Mouse (Mus musculus) embryonic facial prominence, embryonic 12.5 days (tissue): ENCODE data around the gene Pla2g4b. TPM values are rescaled to one million over a fixed set of nuclear protein-coding genes. Genes with fewer than 3 reads are reported as not detected.
A peak's percentile ranks its signal among the peaks of the same experiment; 100 is the strongest.

Experiments
- ATAC-seq: fragments of 200-750 bp; cut with Nextera tagmentation; 2 replicates; pipeline ENCODE4 v1.8.0; 2017; ENCODE audit not compliant: insufficient number of reproducible peaks, insufficient read depth, low FRiP score, low TSS enrichment
- H3K27ac ChIP-seq: fragments of 300-500 bp; sonication (generic); 2 replicates; pipeline ENCODE4 v1.5.1; 2016; ENCODE audit warnings: mild to moderate bottlenecking
- H3K27me3 ChIP-seq: fragments of 300-500 bp; sonication (generic); 2 replicates; pipeline ENCODE4 v1.6.1; 2016; ENCODE audit warnings: mild to moderate bottlenecking, moderate library complexity
- H3K36me3 ChIP-seq: fragments of 300-500 bp; sonication (generic); 2 replicates; pipeline ENCODE4 v1.6.1; 2016; ENCODE audit warnings: mild to moderate bottlenecking
- H3K4me1 ChIP-seq: fragments of 300-500 bp; sonication (generic); 2 replicates; pipeline ENCODE4 v1.6.1; 2016
- H3K4me2 ChIP-seq: fragments of 300-500 bp; sonication (generic); replicated peaks from 2 replicates; pipeline ENCODE4 v1.6.1; 2016; ENCODE audit warnings: mild to moderate bottlenecking, moderate library complexity
- H3K4me3 ChIP-seq: fragments of 300-500 bp; sonication (generic); 2 replicates; pipeline ENCODE4 v1.5.1; 2016; ENCODE audit warnings: mild to moderate bottlenecking
- H3K9ac ChIP-seq: fragments of 300-500 bp; sonication (generic); 2 replicates; pipeline ENCODE4 v1.6.1; 2016; ENCODE audit warnings: mild to moderate bottlenecking, moderate library complexity
- H3K9me3 ChIP-seq: fragments of 300-500 bp; sonication (generic); 2 replicates; pipeline ENCODE4 v1.6.1; 2016; ENCODE audit warnings: mild to moderate bottlenecking, moderate library complexity
- WGBS: fragments of 180-500 bp; shearing (Covaris S2); methylation state at CpG from one replicate; pipeline ENCODE4 v1.1.7; 2016; 5-methylcytosine and 5-hydroxymethylcytosine counted together
- polyA plus RNA-seq: library from polyadenylated mRNA; unstranded; fragments of >200 nt; fragmentation: Nextera tagmentation; extraction: Ambion mirVana; gene quantifications from 2 replicates; pipeline ENCODE4 v1.2.1, GENCODE M21; 2016

The Pla2g4b gene
- polyA plus RNA-seq, 1 experiment from 2014 or later, result 2.4 TPM

- Histone ChIP-seq H3K4me1 (peaks cover 11% of the 10 kb centered on the region), H3K27me3 (no peaks in the 10 kb centered on the region), H3K9me3 (no peaks in the 10 kb centered on the region), H3K36me3 (peaks cover 61% of the 10 kb centered on the region), H3K4me3 (no peak overlapping the region), H3K9ac (no peak overlapping the region), H3K4me2 (no peak overlapping the region), H3K27ac (no peak overlapping the region)
- no peak for ATAC-seq
- whole genome bisulfite sequencing, result 94% methylated on average over 5 of the region's 5 CpGs
These were observed 8.9 kb upstream of the Pla2g4b start for GRCm38 (mm10) chr2:120024337-120024736.

- H3K4me1 ChIP-seq, result peaks cover 11% of the 10 kb centered on the region
- peak within 1 kb of the TSS; percentile 75 for H3K4me3 ChIP-seq
- H3K9ac ChIP-seq, result peak within 1 kb of the TSS; percentile 75
- H3K36me3 ChIP-seq, result peaks cover 53% of the 10 kb centered on the region
- H3K9me3 ChIP-seq, result no peaks in the 10 kb centered on the region
- peak within 1 kb of the TSS; percentile 91 for H3K27ac ChIP-seq
- H3K27me3 ChIP-seq, result no peaks in the 10 kb centered on the region
- WGBS, result 6% methylated on average over 50 of the region's 50 CpGs
- peak within 1 kb of the TSS; percentile 70 for H3K4me2 ChIP-seq
- ATAC-seq, result peak; percentile 74
These were observed 6.0 kb upstream of the Pla2g4b start, which contains the start of the genes Jmjd7 and Gm28042 for GRCm38 (mm10) chr2:120026984-120027949. Gene Jmjd7 (plus strand): TSS chr2:120027483. Gene Gm28042 (plus strand): TSS chr2:120027493.

- H3K36me3 ChIP-seq, result peaks cover 53% of the 10 kb centered on the region
- no peaks in the 10 kb centered on the region for H3K27me3 ChIP-seq
- peak overlapping the region; percentile 91 for H3K27ac ChIP-seq
- 48% methylated on average over 3 of the region's 3 CpGs for WGBS
- H3K4me3 ChIP-seq, result peak overlapping the region; percentile 75
- no peaks in the 10 kb centered on the region for H3K9me3 ChIP-seq
- peak overlapping the region; percentile 75 for H3K9ac ChIP-seq
- peak overlapping the region; percentile 70 for H3K4me2 ChIP-seq
- H3K4me1 ChIP-seq, result peaks cover 11% of the 10 kb centered on the region
- ATAC-seq, result no peak
These were observed 5.3 kb upstream of the Pla2g4b start for GRCm38 (mm10) chr2:120027950-120028331.

- no peaks in the 10 kb centered on the region for H3K27me3 ChIP-seq
- ATAC-seq, result no peak
- peaks cover 11% of the 10 kb centered on the region for H3K4me1 ChIP-seq
- no peak overlapping the region for H3K27ac ChIP-seq
- H3K4me2 ChIP-seq, result no peak overlapping the region
- no peaks in the 10 kb centered on the region for H3K9me3 ChIP-seq
- peaks cover 53% of the 10 kb centered on the region for H3K36me3 ChIP-seq
- H3K9ac ChIP-seq, result no peak overlapping the region
- no peak overlapping the region for H3K4me3 ChIP-seq
- 90% methylated on average over 8 of the region's 8 CpGs for WGBS
These were observed 2.8 kb upstream of the Pla2g4b start for GRCm38 (mm10) chr2:120030380-120030779.

- 87% methylated on average over 5 of the region's 5 CpGs for WGBS
- Histone ChIP-seq H3K36me3 (peaks cover 82% of the 10 kb centered on the region), H3K9me3 (no peaks in the 10 kb centered on the region), H3K27ac (no peak overlapping the region), H3K4me2 (no peak overlapping the region), H3K27me3 (no peaks in the 10 kb centered on the region), H3K4me1 (no peaks in the 10 kb centered on the region), H3K9ac (no peak overlapping the region), H3K4me3 (no peak overlapping the region)
- ATAC-seq, result no peak
These were observed 509 bp downstream of the Pla2g4b start for GRCm38 (mm10) chr2:120033726-120034125.

- H3K36me3 ChIP-seq, result peaks cover 94% of the 10 kb centered on the region
- H3K4me2 ChIP-seq, result no peak overlapping the region
- no peaks in the 10 kb centered on the region for H3K9me3 ChIP-seq
- 94% methylated on average over 9 of the region's 9 CpGs for WGBS
- H3K27me3 ChIP-seq, result no peaks in the 10 kb centered on the region
- no peak overlapping the region for H3K9ac ChIP-seq
- no peak for ATAC-seq
- H3K4me3 ChIP-seq, result no peak overlapping the region
- H3K4me1 ChIP-seq, result no peaks in the 10 kb centered on the region
- no peak overlapping the region for H3K27ac ChIP-seq
These were observed 4.5 kb downstream of the Pla2g4b start for GRCm38 (mm10) chr2:120037744-120038143.

GRCm38 (mm10) chr2:120040991-120041390, 7.8 kb downstream of the Pla2g4b start:
- H3K27ac ChIP-seq, result no peak overlapping the region
- no peak overlapping the region for H3K9ac ChIP-seq
- H3K9me3 ChIP-seq, result no peaks in the 10 kb centered on the region
- H3K4me3 ChIP-seq, result no peak overlapping the region
- H3K36me3 ChIP-seq, result peaks cover 64% of the 10 kb centered on the region
- WGBS, result 84% methylated on average over 5 of the region's 5 CpGs
- ATAC-seq, result no peak
- peaks cover 12% of the 10 kb centered on the region; the same call in 1 of the 2 replicates for H3K4me1 ChIP-seq
- no peak overlapping the region for H3K4me2 ChIP-seq
- no peaks in the 10 kb centered on the region for H3K27me3 ChIP-seq

- WGBS, result 55% methylated on average over 4 of the region's 4 CpGs
- H3K27ac ChIP-seq, result no peak overlapping the region
- peaks cover 33% of the 10 kb centered on the region for H3K36me3 ChIP-seq
- H3K27me3 ChIP-seq, result no peaks in the 10 kb centered on the region
- no peaks in the 10 kb centered on the region for H3K9me3 ChIP-seq
- no peak overlapping the region; the same call in 1 of the 2 replicates for H3K9ac ChIP-seq
- H3K4me1 ChIP-seq, result peaks cover 12% of the 10 kb centered on the region; the same call in 1 of the 2 replicates
- no peak overlapping the region for H3K4me2 ChIP-seq
- ATAC-seq, result no peak
- no peak overlapping the region for H3K4me3 ChIP-seq
These were observed 10.9 kb downstream of the Pla2g4b start for GRCm38 (mm10) chr2:120044101-120044603.

GRCm38 (mm10) chr2:120044676-120045075, 11.5 kb downstream of the Pla2g4b start:
- peaks cover 12% of the 10 kb centered on the region; the same call in 1 of the 2 replicates for H3K4me1 ChIP-seq
- no peak overlapping the region for H3K4me2 ChIP-seq
- H3K27me3 ChIP-seq, result no peaks in the 10 kb centered on the region
- 81% methylated on average over 3 of the region's 3 CpGs for WGBS
- H3K4me3 ChIP-seq, result no peak overlapping the region
- no peaks in the 10 kb centered on the region for H3K9me3 ChIP-seq
- H3K27ac ChIP-seq, result peak overlapping the region; percentile 20; the same call in 1 of the 2 replicates
- no peak overlapping the region for H3K9ac ChIP-seq
- H3K36me3 ChIP-seq, result peaks cover 27% of the 10 kb centered on the region
- ATAC-seq, result no peak

- Histone ChIP-seq H3K4me3 (no peak overlapping the region), H3K4me1 (peaks cover 12% of the 10 kb centered on the region; the same call in 1 of the 2 replicates), H3K9me3 (no peaks in the 10 kb centered on the region), H3K4me2 (no peak overlapping the region), H3K9ac (no peak overlapping the region), H3K27ac (no peak overlapping the region), H3K27me3 (no peaks in the 10 kb centered on the region), H3K36me3 (peaks cover 7% of the 10 kb centered on the region)
- whole genome bisulfite sequencing, result 56% methylated on average over 14 of the region's 14 CpGs
- ATAC-seq, result no peak
These were observed 13.5 kb downstream of the Pla2g4b start for GRCm38 (mm10) chr2:120046486-120047310.

- Histone ChIP-seq H3K4me1 (peaks cover 12% of the 10 kb centered on the region; the same call in 1 of the 2 replicates), H3K36me3 (no peaks in the 10 kb centered on the region), H3K9me3 (no peaks in the 10 kb centered on the region), H3K27ac (no peak overlapping the region), H3K4me2 (no peak overlapping the region), H3K4me3 (no peak overlapping the region), H3K9ac (no peak overlapping the region), H3K27me3 (no peaks in the 10 kb centered on the region)
- 76% methylated on average over 9 of the region's 9 CpGs for WGBS
- ATAC-seq, result no peak
These were observed 15.0 kb downstream of the Pla2g4b start for GRCm38 (mm10) chr2:120048173-120048572.
